Mouse (Mus musculus): ENCODE measurements around the gene Drap1. TPM values are rescaled to one million over a fixed set of nuclear protein-coding genes. Genes with fewer than 3 reads are reported as not detected.
A peak's percentile ranks its signal among the peaks of the same experiment; 100 is the strongest.

The Drap1 gene
- polyA plus RNA-seq, 1 experiment from 2014 or later: 220 TPM

- peak; percentile 51 for ATAC-seq (replicated peaks; ENCODE audit: insufficient number of reproducible peaks, insufficient read depth, low FRiP score, low read depth)
- H3K4me3 ChIP-seq: peak within 1 kb of the TSS; percentile 77
- peaks cover 50% of the 10 kb centered on the region for H3K4me1 ChIP-seq (replicated peaks)
- peak within 1 kb of the TSS; percentile 79 for H3K9ac ChIP-seq
- H3K36me3 ChIP-seq: peaks cover 19% of the 10 kb centered on the region
- peak within 1 kb of the TSS; percentile 76 for H3K4me2 ChIP-seq
- under 1% methylated on average over 32 of the region's 32 CpGs for WGBS
- no peaks in the 10 kb centered on the region for H3K27me3 ChIP-seq
- no peaks in the 10 kb centered on the region for H3K9me3 ChIP-seq (replicated peaks)
- H3K27ac ChIP-seq: peak within 1 kb of the TSS; percentile 81
These were observed 35.7 kb upstream of the Drap1 start, which contains the start of gene Fibp for GRCm38 (mm10) chr19:5460465-5460911. Fibp (plus strand) TSS chr19:5460615.

- peak overlapping the region; percentile 81 for H3K27ac ChIP-seq
- no peaks in the 10 kb centered on the region for H3K27me3 ChIP-seq
- no peak for ATAC-seq (replicated peaks; ENCODE audit: insufficient number of reproducible peaks, insufficient read depth, low FRiP score, low read depth)
- H3K9ac ChIP-seq: peak overlapping the region; percentile 79
- H3K4me1 ChIP-seq (replicated peaks): peaks cover 56% of the 10 kb centered on the region
- WGBS: 22% methylated on average over 3 of the region's 3 CpGs
- H3K36me3 ChIP-seq: peaks cover 13% of the 10 kb centered on the region
- peak overlapping the region; percentile 76 for H3K4me2 ChIP-seq
- H3K4me3 ChIP-seq: peak overlapping the region; percentile 77
- H3K9me3 ChIP-seq (replicated peaks): no peaks in the 10 kb centered on the region
These were observed 35.1 kb upstream of the Drap1 start for GRCm38 (mm10) chr19:5459896-5460295.

GRCm38 (mm10) chr19:5459019-5459418 is 34.2 kb upstream of the Drap1 start:
- Histone ChIP-seq H3K9me3 (replicated peaks) (no peaks in the 10 kb centered on the region), H3K27ac (no peak overlapping the region), H3K27me3 (no peaks in the 10 kb centered on the region), H3K4me3 (no peak overlapping the region), H3K4me2 (no peak overlapping the region), H3K36me3 (peaks cover 11% of the 10 kb centered on the region), H3K9ac (no peak overlapping the region), H3K4me1 (replicated peaks) (peaks cover 53% of the 10 kb centered on the region)
- 58% methylated on average over 7 of the region's 7 CpGs for WGBS
- ATAC-seq (replicated peaks; ENCODE audit: insufficient number of reproducible peaks, insufficient read depth, low FRiP score, low read depth): no peak

GRCm38 (mm10) chr19:5457746-5458442 is 33.1 kb upstream of the Drap1 start, which contains the start of gene Ccdc85b:
Ccdc85b (minus strand) TSS chr19:5457894.
- Histone ChIP-seq H3K27me3 (no peaks in the 10 kb centered on the region), H3K4me2 (peak within 1 kb of the TSS; percentile 94), H3K4me3 (peak within 1 kb of the TSS; percentile 64), H3K36me3 (peaks cover 5% of the 10 kb centered on the region), H3K4me1 (replicated peaks) (peaks cover 47% of the 10 kb centered on the region), H3K27ac (peak within 1 kb of the TSS; percentile 88), H3K9ac (peak within 1 kb of the TSS; percentile 80), H3K9me3 (replicated peaks) (no peaks in the 10 kb centered on the region)
- no peak for ATAC-seq (replicated peaks; ENCODE audit: insufficient number of reproducible peaks, insufficient read depth, low FRiP score, low read depth)
- WGBS: 16% methylated on average over 14 of the region's 14 CpGs

GRCm38 (mm10) chr19:5456922-5457745 is 32.4 kb upstream of the Drap1 start:
- Histone ChIP-seq H3K27ac (peak overlapping the region; percentile 88), H3K36me3 (no peaks in the 10 kb centered on the region), H3K27me3 (no peaks in the 10 kb centered on the region), H3K4me1 (replicated peaks) (peaks cover 47% of the 10 kb centered on the region), H3K9ac (peak overlapping the region; percentile 80), H3K9me3 (replicated peaks) (no peaks in the 10 kb centered on the region), H3K4me3 (peak overlapping the region; percentile 64), H3K4me2 (peak overlapping the region; percentile 94)
- ATAC-seq (replicated peaks; ENCODE audit: insufficient number of reproducible peaks, insufficient read depth, low FRiP score, low read depth): peak; percentile 89
- under 1% methylated on average over 70 of the region's 70 CpGs for WGBS

GRCm38 (mm10) chr19:5456241-5456921 is 31.6 kb upstream of the Drap1 start:
- ATAC-seq (replicated peaks; ENCODE audit: insufficient number of reproducible peaks, insufficient read depth, low FRiP score, low read depth): peak; percentile 12; the same call in 1 of the 2 replicates
- H3K4me2 ChIP-seq: peak overlapping the region; percentile 94
- WGBS: 3% methylated on average over 26 of the region's 26 CpGs

GRCm38 (mm10) chr19:5455568-5455967 is 30.8 kb upstream of the Drap1 start:
- Histone ChIP-seq H3K9ac (peak overlapping the region; percentile 80; the same call in 1 of the 2 replicates), H3K4me2 (peak overlapping the region; percentile 94), H3K27ac (peak overlapping the region; percentile 88), H3K36me3 (no peaks in the 10 kb centered on the region), H3K4me3 (peak overlapping the region; percentile 64), H3K9me3 (replicated peaks) (no peaks in the 10 kb centered on the region), H3K27me3 (peaks cover 1% of the 10 kb centered on the region; the same call in 1 of the 2 replicates), H3K4me1 (replicated peaks) (peaks cover 36% of the 10 kb centered on the region)
- no peak for ATAC-seq (replicated peaks; ENCODE audit: insufficient number of reproducible peaks, insufficient read depth, low FRiP score, low read depth)
- WGBS: 62% methylated on average over 8 of the region's 8 CpGs

More at GRCm38 (mm10) chr19:5456241-5456921, 31.6 kb upstream of the Drap1 start:
- peak overlapping the region; percentile 80 for H3K9ac ChIP-seq
- no peaks in the 10 kb centered on the region for H3K27me3 ChIP-seq
- H3K9me3 ChIP-seq (replicated peaks): no peaks in the 10 kb centered on the region
- peak overlapping the region; percentile 88 for H3K27ac ChIP-seq
- no peaks in the 10 kb centered on the region for H3K36me3 ChIP-seq
- peaks cover 42% of the 10 kb centered on the region for H3K4me1 ChIP-seq (replicated peaks)
- peak overlapping the region; percentile 64 for H3K4me3 ChIP-seq

- H3K27ac ChIP-seq: peak overlapping the region; percentile 88; the same call in 1 of the 2 replicates
- H3K36me3 ChIP-seq: no peaks in the 10 kb centered on the region
- peak overlapping the region; percentile 64 for H3K4me3 ChIP-seq
- H3K9ac ChIP-seq: peak overlapping the region; percentile 80; the same call in 1 of the 2 replicates
- peaks cover 34% of the 10 kb centered on the region for H3K4me1 ChIP-seq (replicated peaks)
- H3K27me3 ChIP-seq: peaks cover 6% of the 10 kb centered on the region; the same call in 1 of the 2 replicates
- WGBS: 80% methylated on average over 11 of the region's 12 CpGs
- H3K9me3 ChIP-seq (replicated peaks): no peaks in the 10 kb centered on the region
- peak overlapping the region; percentile 94 for H3K4me2 ChIP-seq
- no peak for ATAC-seq (replicated peaks; ENCODE audit: insufficient number of reproducible peaks, insufficient read depth, low FRiP score, low read depth)
These were observed 30.3 kb upstream of the Drap1 start for GRCm38 (mm10) chr19:5455037-5455436.

- peaks cover 38% of the 10 kb centered on the region for H3K27me3 ChIP-seq
- H3K9ac ChIP-seq: no peak overlapping the region
- ATAC-seq (replicated peaks; ENCODE audit: insufficient number of reproducible peaks, insufficient read depth, low FRiP score, low read depth): no peak
- H3K4me2 ChIP-seq: no peak overlapping the region
- no peaks in the 10 kb centered on the region for H3K9me3 ChIP-seq (replicated peaks)
- H3K4me1 ChIP-seq (replicated peaks): peaks cover 39% of the 10 kb centered on the region
- no peak overlapping the region for H3K27ac ChIP-seq
- H3K4me3 ChIP-seq: no peak overlapping the region
- H3K36me3 ChIP-seq: no peaks in the 10 kb centered on the region
- 75% methylated on average over 6 of the region's 6 CpGs for WGBS
These were observed 27.0 kb upstream of the Drap1 start for GRCm38 (mm10) chr19:5451766-5452165.

- peaks cover 23% of the 10 kb centered on the region for H3K4me1 ChIP-seq (replicated peaks)
- no peaks in the 10 kb centered on the region for H3K9me3 ChIP-seq (replicated peaks)
- H3K9ac ChIP-seq: no peak overlapping the region
- H3K27ac ChIP-seq: no peak overlapping the region
- peaks cover 53% of the 10 kb centered on the region for H3K27me3 ChIP-seq
- H3K4me2 ChIP-seq: no peak overlapping the region
- WGBS: 65% methylated on average over 3 of the region's 3 CpGs
- no peaks in the 10 kb centered on the region for H3K36me3 ChIP-seq
- no peak for ATAC-seq (replicated peaks; ENCODE audit: insufficient number of reproducible peaks, insufficient read depth, low FRiP score, low read depth)
- H3K4me3 ChIP-seq: no peak overlapping the region
These were observed 24.9 kb upstream of the Drap1 start for GRCm38 (mm10) chr19:5449673-5450072.

All from heart, embryonic 15.5 days (tissue).